Mouse (Mus musculus) hindbrain, embryonic 16.5 days (tissue): Measurements from ENCODE around the gene Cpt1a. TPM values are rescaled to one million over a fixed set of nuclear protein-coding genes. Genes with fewer than 3 reads are reported as not detected.

Source experiments
- ATAC-seq: fragments of 200-750 bp; cut with Nextera tagmentation; 2 replicates; pipeline ENCODE4 v1.8.0; 2017; ENCODE audit warnings: moderate TSS enrichment, moderate library complexity
- H3K27ac ChIP-seq: fragments of 300-500 bp; sonication (generic); 2 replicates; pipeline ENCODE4 v1.5.1; 2014; ENCODE audit warnings: low read depth, mild to moderate bottlenecking, control low read depth, low read length, moderate library complexity
- H3K27me3 ChIP-seq: fragments of 300-500 bp; sonication (generic); replicated peaks from 2 replicates; pipeline ENCODE4 v1.6.1; 2014; ENCODE audit warnings: low read length; ENCODE audit not compliant: control insufficient read depth, insufficient read depth
- H3K36me3 ChIP-seq: fragments of 300-500 bp; sonication (generic); 2 replicates; pipeline ENCODE4 v1.6.1; 2014; ENCODE audit warnings: mild to moderate bottlenecking, low read length, moderate library complexity, mixed read lengths; ENCODE audit not compliant: control insufficient read depth, insufficient read depth
- H3K4me1 ChIP-seq: fragments of 300-500 bp; sonication (generic); 2 replicates; pipeline ENCODE4 v1.6.1; 2014; ENCODE audit warnings: low read depth, low read length; ENCODE audit not compliant: control insufficient read depth, insufficient read depth
- H3K4me2 ChIP-seq: fragments of 300-500 bp; sonication (generic); 2 replicates; pipeline ENCODE4 v1.6.1; 2014; ENCODE audit warnings: mild to moderate bottlenecking, low read length, control low read depth, moderate library complexity
- H3K4me3 ChIP-seq: fragments of 300-500 bp; sonication (generic); 2 replicates; pipeline ENCODE4 v1.5.1; 2014; ENCODE audit warnings: mild to moderate bottlenecking, low read length, control low read depth, moderate library complexity
- H3K9ac ChIP-seq: fragments of 300-500 bp; sonication (generic); 2 replicates; pipeline ENCODE4 v1.6.1; 2014; ENCODE audit warnings: low read depth, mild to moderate bottlenecking, control low read depth, low read length, moderate library complexity
- H3K9me3 ChIP-seq: fragments of 300-500 bp; sonication (generic); 2 replicates; pipeline ENCODE4 v1.6.1; 2014; ENCODE audit warnings: mild to moderate bottlenecking, low read length, moderate library complexity; ENCODE audit not compliant: control insufficient read depth
- WGBS: fragments of 180-500 bp; shearing (Covaris S2); extraction: QIAGEN DNeasy Blood & Tissue Kit; methylation state at CpG from one replicate; pipeline ENCODE4 v1.1.7; 2014; 5-methylcytosine and 5-hydroxymethylcytosine counted together
- polyA plus RNA-seq: library from polyadenylated mRNA; unstranded; fragments of >200 nt; fragmentation: Nextera tagmentation; extraction: Ambion mirVana; gene quantifications from 2 replicates; pipeline ENCODE4 v1.2.1, GENCODE M21; 2015

The Cpt1a gene
- polyA plus RNA-seq, 1 experiment from 2014 or later: 17.6 TPM

GRCm38 (mm10) chr19:3355096-3355495 is 33.0 kb downstream of the Cpt1a start:
- Histone ChIP-seq H3K4me1 (0 out of 2 replicates have a peak, but pooled peaks cover 4% of the 10 kb centered on the region), H3K9ac (no peak overlapping the region), H3K4me3 (no peak overlapping the region), H3K27ac (no peak overlapping the region), H3K36me3 (no peaks in the 10 kb centered on the region), H3K4me2 (no peak overlapping the region), H3K9me3 (no peaks in the 10 kb centered on the region), H3K27me3 (no peaks in the 10 kb centered on the region)
- ATAC-seq: no peak
- WGBS: 72% methylated on average over 5 of the region's 5 CpGs

- no peak overlapping the region for H3K27ac ChIP-seq
- no peaks in the 10 kb centered on the region for H3K9me3 ChIP-seq
- ATAC-seq: no peak
- H3K9ac ChIP-seq: no peak overlapping the region
- H3K36me3 ChIP-seq: no peaks in the 10 kb centered on the region
- WGBS: 70% methylated on average over 5 of the region's 5 CpGs
- H3K27me3 ChIP-seq: no peaks in the 10 kb centered on the region
- H3K4me2 ChIP-seq: no peak overlapping the region
- H3K4me3 ChIP-seq: no peak overlapping the region
- H3K4me1 ChIP-seq: 0 out of 2 replicates have a peak, but pooled peaks cover 4% of the 10 kb centered on the region
These were observed 34.4 kb downstream of the Cpt1a start for GRCm38 (mm10) chr19:3356516-3356915.

- no peak overlapping the region for H3K9ac ChIP-seq
- H3K4me2 ChIP-seq: no peak overlapping the region
- WGBS: 81% methylated on average over 4 of the region's 4 CpGs
- H3K9me3 ChIP-seq: no peaks in the 10 kb centered on the region
- no peak overlapping the region for H3K4me3 ChIP-seq
- H3K4me1 ChIP-seq: 0 out of 2 replicates have a peak, but pooled peaks cover 4% of the 10 kb centered on the region
- H3K27ac ChIP-seq: no peak overlapping the region
- H3K27me3 ChIP-seq: no peaks in the 10 kb centered on the region
- no peak for ATAC-seq
- no peaks in the 10 kb centered on the region for H3K36me3 ChIP-seq
These were observed 35.5 kb downstream of the Cpt1a start for GRCm38 (mm10) chr19:3357620-3358019.

- Histone ChIP-seq H3K27ac (no peak overlapping the region), H3K4me1 (no peaks in the 10 kb centered on the region), H3K4me3 (no peak overlapping the region), H3K36me3 (no peaks in the 10 kb centered on the region), H3K9me3 (no peaks in the 10 kb centered on the region), H3K27me3 (no peaks in the 10 kb centered on the region), H3K9ac (no peak overlapping the region), H3K4me2 (no peak overlapping the region)
- no peak for ATAC-seq
- 92% methylated on average over 13 of the region's 13 CpGs for WGBS
These were observed 37.9 kb downstream of the Cpt1a start for GRCm38 (mm10) chr19:3359841-3360588.

GRCm38 (mm10) chr19:3363510-3363909 is 41.4 kb downstream of the Cpt1a start:
- ATAC-seq: no peak
- Histone ChIP-seq H3K9ac (no peak overlapping the region), H3K4me2 (no peak overlapping the region), H3K27me3 (no peaks in the 10 kb centered on the region), H3K9me3 (no peaks in the 10 kb centered on the region), H3K36me3 (no peaks in the 10 kb centered on the region), H3K4me1 (no peaks in the 10 kb centered on the region), H3K27ac (no peak overlapping the region), H3K4me3 (no peak overlapping the region)
- WGBS: 77% methylated on average over 4 of the region's 4 CpGs

GRCm38 (mm10) chr19:3365089-3365488 is 43.0 kb downstream of the Cpt1a start:
- Histone ChIP-seq H3K9ac (no peak overlapping the region), H3K27ac (no peak overlapping the region), H3K9me3 (no peaks in the 10 kb centered on the region), H3K36me3 (no peaks in the 10 kb centered on the region), H3K4me3 (no peak overlapping the region), H3K27me3 (no peaks in the 10 kb centered on the region), H3K4me1 (no peaks in the 10 kb centered on the region), H3K4me2 (no peak overlapping the region)
- WGBS: 97% methylated on average over 3 of the region's 3 CpGs
- no peak for ATAC-seq

- no peaks in the 10 kb centered on the region for H3K27me3 ChIP-seq
- H3K9me3 ChIP-seq: no peaks in the 10 kb centered on the region
- no peak for ATAC-seq
- H3K36me3 ChIP-seq: no peaks in the 10 kb centered on the region
- H3K4me3 ChIP-seq: no peak overlapping the region
- no peak overlapping the region for H3K4me2 ChIP-seq
- no peak overlapping the region for H3K9ac ChIP-seq
- WGBS: 86% methylated on average over 3 of the region's 3 CpGs
- H3K27ac ChIP-seq: no peak overlapping the region
- H3K4me1 ChIP-seq: no peaks in the 10 kb centered on the region
These were observed 46.1 kb downstream of the Cpt1a start for GRCm38 (mm10) chr19:3368276-3368675.

GRCm38 (mm10) chr19:3373380-3373779 is 51.2 kb downstream of the Cpt1a start:
- Histone ChIP-seq H3K9me3 (no peaks in the 10 kb centered on the region), H3K36me3 (no peaks in the 10 kb centered on the region), H3K9ac (no peak overlapping the region), H3K4me2 (no peak overlapping the region), H3K4me3 (no peak overlapping the region), H3K4me1 (no peaks in the 10 kb centered on the region), H3K27me3 (no peaks in the 10 kb centered on the region), H3K27ac (no peak overlapping the region)
- no peak for ATAC-seq
- 67% methylated on average over 12 of the region's 12 CpGs for WGBS

GRCm38 (mm10) chr19:3374028-3374427 is 51.9 kb downstream of the Cpt1a start:
- 73% methylated on average over 2 of the region's 2 CpGs for WGBS
- Histone ChIP-seq H3K4me2 (no peak overlapping the region), H3K36me3 (no peaks in the 10 kb centered on the region), H3K4me3 (no peak overlapping the region), H3K4me1 (no peaks in the 10 kb centered on the region), H3K27ac (no peak overlapping the region), H3K27me3 (no peaks in the 10 kb centered on the region), H3K9me3 (no peaks in the 10 kb centered on the region), H3K9ac (no peak overlapping the region)
- no peak for ATAC-seq
